Mouse (Mus musculus) liver, postnatal 0 days (tissue): ENCODE data around the gene Gm26602. TPM values are rescaled to one million over a fixed set of nuclear protein-coding genes. Genes with fewer than 3 reads are reported as not detected.

Source experiments
- ATAC-seq: fragments of 200-750 bp; cut with Nextera tagmentation; 2 replicates; pipeline ENCODE4 v1.8.0; 2017; ENCODE audit warnings: mild to moderate bottlenecking, moderate library complexity
- DNase-seq: peaks from one replicate; pipeline ENCODE4 v3.0.0-alpha.2; 2016
- H3K27ac ChIP-seq: fragments of 300-500 bp; sonication (generic); 2 replicates; pipeline ENCODE4 v1.5.1; 2014; ENCODE audit warnings: antibody characterized with exemption, moderate library complexity, mild to moderate bottlenecking, low read depth
- H3K27me3 ChIP-seq: fragments of 300-500 bp; sonication (generic); 2 replicates; pipeline ENCODE4 v1.6.1; 2014; ENCODE audit warnings: low read length, control low read depth, mixed read lengths; ENCODE audit not compliant: insufficient read depth
- H3K36me3 ChIP-seq: fragments of 300-500 bp; sonication (generic); replicated peaks from 2 replicates; pipeline ENCODE4 v1.6.1; 2014; ENCODE audit warnings: mild to moderate bottlenecking, control low read depth, low read length, moderate library complexity, mixed read lengths; ENCODE audit not compliant: insufficient read depth
- H3K4me1 ChIP-seq: fragments of 300-500 bp; sonication (generic); 2 replicates; pipeline ENCODE4 v1.6.1; 2014; ENCODE audit warnings: antibody characterized with exemption, mild to moderate bottlenecking, control low read depth; ENCODE audit not compliant: insufficient read depth
- H3K4me2 ChIP-seq: fragments of 300-500 bp; sonication (generic); 2 replicates; pipeline ENCODE4 v1.6.1; 2014; ENCODE audit warnings: low read depth, mild to moderate bottlenecking, low read length, moderate library complexity, mixed read lengths
- H3K4me3 ChIP-seq: fragments of 300-500 bp; sonication (generic); 2 replicates; pipeline ENCODE4 v1.5.1; 2014; ENCODE audit warnings: low read depth, low read length
- H3K9ac ChIP-seq: fragments of 300-500 bp; sonication (generic); replicated peaks from 2 replicates; pipeline ENCODE4 v1.6.1; 2014; ENCODE audit warnings: mild to moderate bottlenecking, moderate library complexity
- H3K9me3 ChIP-seq: fragments of 300-500 bp; sonication (generic); 2 replicates; pipeline ENCODE4 v1.6.1; 2016; ENCODE audit warnings: mild to moderate bottlenecking, control low read depth, low read length, mixed read lengths
- CTCF ChIP-seq: sonication (generic); IDR thresholded peaks from 2 replicates; pipeline ENCODE4 v1.5.1; 2016; ENCODE audit warnings: antibody characterized with exemption, low read depth
- EP300 ChIP-seq: IDR thresholded peaks from 2 replicates; pipeline ENCODE4 v1.6.1; 2016; ENCODE audit warnings: antibody characterized with exemption, low read depth, mild to moderate bottlenecking
- WGBS: fragments of 180-500 bp; shearing (Covaris S2); extraction: QIAGEN DNeasy Blood & Tissue Kit; methylation state at CpG from one replicate; pipeline ENCODE4 v1.1.7; 2014; ENCODE audit not compliant: insufficient replicate concordance; 5-methylcytosine and 5-hydroxymethylcytosine counted together
- polyA plus RNA-seq: library from polyadenylated mRNA; unstranded; fragments of >200 nt; fragmentation: Nextera tagmentation; extraction: Ambion mirVana; gene quantifications from 2 replicates; pipeline ENCODE4 v1.2.1, GENCODE M21; 2015

Gm26602 gene
- polyA plus RNA-seq, 1 experiment from 2014 or later, result not detected

- DNase-seq (no peak), ATAC-seq (no peak)
- 70% methylated on average over 2 of the region's 2 CpGs for WGBS
- H3K4me2 ChIP-seq, result no peak overlapping the region
- no peak for TF ChIP-seq EP300
- TF ChIP-seq CTCF, result peak; percentile 41; the same call in 1 of the 2 replicates
- no peak overlapping the region for H3K27ac ChIP-seq
- H3K9me3 ChIP-seq, result no peaks in the 10 kb centered on the region
- peaks cover 27% of the 10 kb centered on the region; the same call in 1 of the 2 replicates for H3K36me3 ChIP-seq
- H3K27me3 ChIP-seq, result no peaks in the 10 kb centered on the region
- 0 out of 2 replicates have a peak, but pooled peaks cover 8% of the 10 kb centered on the region for H3K4me1 ChIP-seq
- H3K4me3 ChIP-seq, result no peak overlapping the region
- H3K9ac ChIP-seq, result no peak overlapping the region
Measured at GRCm38 (mm10) chr10:79900951-79901410, 9.7 kb upstream of the Gm26602 start.

- DNase-seq, result no peak
- Histone ChIP-seq H3K27me3 (no peaks in the 10 kb centered on the region), H3K9ac (no peak overlapping the region), H3K36me3 (peaks cover 32% of the 10 kb centered on the region), H3K9me3 (no peaks in the 10 kb centered on the region), H3K4me3 (no peak overlapping the region), H3K4me2 (no peak overlapping the region), H3K4me1 (peaks cover 17% of the 10 kb centered on the region), H3K27ac (no peak overlapping the region)
- ATAC-seq, result no peak
- TF ChIP-seq EP300 (no peak), CTCF (no peak)
- 95% methylated on average over 9 of the region's 9 CpGs for WGBS
Measured at GRCm38 (mm10) chr10:79906712-79907111, 3.9 kb upstream of the Gm26602 start.

- Histone ChIP-seq H3K4me2 (no peak overlapping the region), H3K9ac (no peak overlapping the region), H3K4me3 (no peak overlapping the region), H3K4me1 (peaks cover 17% of the 10 kb centered on the region), H3K27ac (no peak overlapping the region), H3K27me3 (no peaks in the 10 kb centered on the region), H3K9me3 (no peaks in the 10 kb centered on the region), H3K36me3 (peaks cover 32% of the 10 kb centered on the region)
- DNase-seq, result no peak
- 90% methylated on average over 10 of the region's 10 CpGs for WGBS
- ATAC-seq, result no peak
- TF ChIP-seq EP300 (no peak), CTCF (no peak)
Measured at GRCm38 (mm10) chr10:79907415-79907814, 3.2 kb upstream of the Gm26602 start.

- peak; percentile 97 for ATAC-seq
- Histone ChIP-seq H3K9me3 (no peaks in the 10 kb centered on the region), H3K4me2 (peak within 1 kb of the TSS; percentile 74), H3K9ac (peak within 1 kb of the TSS; percentile 90), H3K4me3 (peak within 1 kb of the TSS; percentile 84), H3K27me3 (no peaks in the 10 kb centered on the region), H3K4me1 (peaks cover 17% of the 10 kb centered on the region), H3K27ac (peak within 1 kb of the TSS; percentile 97), H3K36me3 (peaks cover 32% of the 10 kb centered on the region)
- WGBS, result 2% methylated on average over 49 of the region's 52 CpGs
- TF ChIP-seq CTCF, result no peak
- TF ChIP-seq EP300, result no peak
- DNase-seq, result peak; percentile 96
Measured at GRCm38 (mm10) chr10:79908167-79909091, 2.2 kb upstream of the Gm26602 start, which contains the start of gene Med16. TSS of gene Med16 (minus strand) at chr10:79908923.

DNA sequence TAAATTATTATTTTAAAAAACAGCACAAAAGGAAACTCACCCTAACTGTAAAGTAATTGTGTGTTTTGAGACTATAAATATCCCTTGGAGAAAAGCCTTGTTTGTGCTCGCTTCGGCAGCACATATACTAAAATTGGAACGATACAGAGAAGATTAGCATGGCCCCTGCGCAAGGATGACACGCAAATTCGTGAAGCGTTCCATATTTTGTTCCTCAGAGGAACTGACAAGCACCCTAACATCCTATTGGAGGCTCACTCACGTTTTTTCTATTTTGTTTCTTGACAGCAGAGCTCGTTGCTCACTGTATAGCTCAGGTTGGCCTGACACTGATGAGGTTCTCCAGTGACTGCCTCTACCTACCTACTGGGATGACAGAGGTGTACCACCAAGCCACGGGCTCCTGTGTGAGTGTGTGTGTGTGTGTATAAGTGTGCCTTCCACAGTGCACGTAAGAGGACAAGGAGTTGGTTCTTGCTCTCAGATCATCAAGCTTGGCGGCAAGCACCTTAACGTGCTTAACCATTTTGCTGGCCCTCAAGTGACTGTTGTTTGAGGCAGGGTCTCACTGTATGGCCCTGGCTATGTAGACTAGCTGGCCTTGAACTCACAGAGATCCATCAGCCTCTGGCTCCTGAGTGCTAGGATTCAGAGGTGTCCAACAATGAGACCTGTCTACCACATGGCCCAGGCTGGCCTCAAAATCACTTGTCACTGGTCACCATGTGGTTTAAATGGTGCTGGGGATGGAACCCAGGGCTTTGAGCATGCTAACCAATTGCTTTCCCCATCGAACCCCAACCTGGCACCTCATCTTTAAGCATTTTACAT, 1.3 kb upstream of the Gm26602 start:
- TF ChIP-seq CTCF, result no peak
- TF ChIP-seq EP300, result peak; percentile 56; the same call in 1 of the 2 replicates
- Histone ChIP-seq H3K36me3 (peaks cover 29% of the 10 kb centered on the region), H3K4me3 (peak overlapping the region; percentile 84), H3K4me1 (peaks cover 26% of the 10 kb centered on the region), H3K4me2 (peak overlapping the region; percentile 74), H3K9me3 (no peaks in the 10 kb centered on the region), H3K27ac (peak overlapping the region; percentile 97), H3K9ac (peak overlapping the region; percentile 90), H3K27me3 (no peaks in the 10 kb centered on the region)
- WGBS, result 24% methylated on average over 14 of the region's 14 CpGs
- peak; percentile 52 for ATAC-seq
- no peak for DNase-seq
